Mouse (Mus musculus) liver, embryonic 14.5 days (tissue): ENCODE data around the gene Rfx5. TPM values are rescaled to one million over a fixed set of nuclear protein-coding genes. Genes with fewer than 3 reads are reported as not detected.
A peak's percentile ranks its signal among the peaks of the same experiment; 100 is the strongest.
"Not testable (repeated sequence)": the region's sequence is repeated elsewhere in the genome, so short reads cannot be mapped to it uniquely, and the experiment has no call there.

Experiments used
- ATAC-seq: fragments of 200-750 bp; cut with Nextera tagmentation; 2 replicates; pipeline ENCODE4 v1.8.0; 2017; ENCODE audit warnings: moderate number of reproducible peaks, mild to moderate bottlenecking, moderate library complexity; ENCODE audit not compliant: insufficient read depth
- DNase-seq, 3 experiments: peaks; one replicate each; pipeline ENCODE4 v3.0.0-alpha.2; 2012 to 2013; ENCODE audit warnings: low read depth in 3 of 3, low spot score in 3 of 3
- H3K27ac ChIP-seq: fragments of 300-500 bp; sonication (generic); 2 replicates; pipeline ENCODE4 v1.5.1; 2014; ENCODE audit warnings: moderate library complexity, mild to moderate bottlenecking, control low read depth, inconsistent platforms
- H3K27me3 ChIP-seq: fragments of 300-500 bp; sonication (generic); 2 replicates; pipeline ENCODE4 v1.6.1; 2014; ENCODE audit warnings: mild to moderate bottlenecking, low read length, moderate library complexity; ENCODE audit not compliant: control insufficient read depth, insufficient read depth
- H3K36me3 ChIP-seq: fragments of 300-500 bp; sonication (generic); replicated peaks from 2 replicates; pipeline ENCODE4 v1.6.1; 2014; ENCODE audit warnings: low read depth; ENCODE audit not compliant: control insufficient read depth, insufficient read depth
- H3K4me1 ChIP-seq, 2 experiments: fragments of 200-500 bp in 1 of 2; fragments of 300-500 bp in 1 of 2; sonication (generic) in 1 of 2; replicated peaks; 2 replicates each; pipeline ENCODE4 v1.6.1; 2012 to 2014; ENCODE audit warnings: antibody characterized with exemption in 1 of 2, inconsistent platforms in 1 of 2, low read length in 1 of 2; ENCODE audit not compliant: control insufficient read depth in 2 of 2, insufficient read depth in 2 of 2
- H3K4me2 ChIP-seq: fragments of 300-500 bp; sonication (generic); 2 replicates; pipeline ENCODE4 v1.6.1; 2014; ENCODE audit warnings: low read depth, mild to moderate bottlenecking, control low read depth, moderate library complexity
- H3K4me3 ChIP-seq, 2 experiments: fragments of 200-500 bp in 1 of 2; fragments of 300-500 bp in 1 of 2; sonication (generic) in 1 of 2; 2 replicates each; pipeline ENCODE4 v1.5.1; 2012 to 2014; ENCODE audit warnings: low read depth in 2 of 2, low read length in 2 of 2, mild to moderate bottlenecking in 2 of 2, control low read depth in 1 of 2, inconsistent platforms in 1 of 2, moderate library complexity in 1 of 2; ENCODE audit not compliant: insufficient read depth in 1 of 2
- H3K9ac ChIP-seq: fragments of 300-500 bp; sonication (generic); replicated peaks from 2 replicates; pipeline ENCODE4 v1.6.1; 2014; ENCODE audit warnings: mild to moderate bottlenecking, control low read depth, moderate library complexity
- H3K9me3 ChIP-seq: fragments of 300-500 bp; sonication (generic); 2 replicates; pipeline ENCODE4 v1.6.1; 2016; ENCODE audit warnings: low read length, mixed read lengths; ENCODE audit not compliant: control insufficient read depth
- CTCF ChIP-seq: IDR thresholded peaks from 2 replicates; pipeline ENCODE4 v1.5.1; 2016; ENCODE audit warnings: antibody characterized with exemption, low read depth, control low read depth
- EP300 ChIP-seq: IDR thresholded peaks from 2 replicates; pipeline ENCODE4 v1.6.1; 2016; ENCODE audit warnings: antibody characterized with exemption, low read depth
- WGBS: fragments of 180-500 bp; shearing (Covaris S2); extraction: QIAGEN DNeasy Blood & Tissue Kit; methylation state at CpG from one replicate; pipeline ENCODE4 v1.1.7; 2014; ENCODE audit not compliant: insufficient replicate concordance; 5-methylcytosine and 5-hydroxymethylcytosine counted together
- polyA plus RNA-seq, 2 experiments: library from polyadenylated mRNA; depleted of rRNA in 1 of 2; stranded (reverse) in 1 of 2; unstranded in 1 of 2; fragments of >200 nt; fragmentation: Nextera tagmentation in 1 of 2; extraction: Ambion mirVana in 1 of 2; gene quantifications; 2 replicates each; pipeline versions ENCODE4 v1.2.1 to v1.2.3; 2012 to 2014

The Rfx5 gene
- polyA plus RNA-seq (2012; rRNA removed) (2.3 TPM in 2 replicates), polyA plus RNA-seq (2014; fragmentation: Nextera tagmentation; extraction: Ambion mirVana) (0.88 and 1.5 TPM in 2 replicates)

DNA sequence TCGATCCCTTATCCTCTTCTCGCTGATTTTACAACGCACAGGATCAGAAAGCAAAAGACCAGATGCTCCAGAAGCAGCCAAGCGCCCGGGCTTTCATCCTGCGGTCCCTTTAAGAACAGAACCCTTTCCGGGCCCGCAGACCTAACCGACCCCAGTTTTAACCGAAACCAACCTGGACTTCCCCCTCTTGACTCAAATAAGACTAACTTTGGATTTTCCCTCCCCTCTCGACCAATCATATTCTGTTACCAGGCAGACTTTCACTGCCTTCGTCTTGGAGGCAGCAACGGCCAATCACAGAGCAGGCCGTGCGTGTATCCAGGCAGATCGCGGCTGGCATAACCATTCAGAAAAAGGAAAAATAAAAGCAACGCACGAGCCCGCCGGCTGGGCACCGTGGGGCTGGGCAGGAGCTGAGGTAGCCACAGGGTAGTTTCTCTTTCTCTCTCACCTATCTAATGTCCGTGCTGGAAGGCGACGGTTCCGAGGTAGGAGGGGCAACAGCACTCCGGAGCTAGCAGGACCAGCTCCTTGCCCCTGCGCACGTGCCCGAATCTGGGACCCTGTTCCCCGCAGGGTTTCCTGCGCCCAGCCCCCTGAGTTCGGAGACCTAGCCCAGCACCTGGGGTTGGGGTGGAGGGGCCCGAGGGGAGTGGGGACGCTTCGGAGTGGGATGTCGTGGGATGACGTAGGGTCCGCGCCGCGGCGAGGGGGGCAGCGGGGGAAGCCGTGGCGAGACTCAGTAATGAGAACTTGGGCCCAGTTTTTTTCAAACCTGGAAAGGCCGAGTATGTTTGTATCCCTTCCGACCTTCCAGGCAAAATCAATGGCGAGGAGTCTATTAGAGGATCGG, at the start of gene Rfx5:
Gene Rfx5 (plus strand): TSS at position 312 of the 853 bp plus-strand sequence.
- peak; percentile 92 for ATAC-seq
- 1% methylated on average over 50 of the region's 50 CpGs for WGBS
- peak; percentile 86 to 92 (median 87) for DNase-seq
- Histone ChIP-seq H3K27ac (peak within 1 kb of the TSS; percentile 21), H3K9me3 (no peaks in the 10 kb centered on the region), H3K4me2 (peak within 1 kb of the TSS; percentile 96), H3K4me1 (peaks cover 8 to 12% of the 10 kb centered on the region in 2 experiments), H3K36me3 (no peaks in the 10 kb centered on the region), H3K4me3 (peak within 1 kb of the TSS; percentile 74 to 81), H3K27me3 (no peaks in the 10 kb centered on the region), H3K9ac (peak within 1 kb of the TSS; percentile 86)
- TF ChIP-seq EP300, result no peak
- no peak for TF ChIP-seq CTCF

DNA sequence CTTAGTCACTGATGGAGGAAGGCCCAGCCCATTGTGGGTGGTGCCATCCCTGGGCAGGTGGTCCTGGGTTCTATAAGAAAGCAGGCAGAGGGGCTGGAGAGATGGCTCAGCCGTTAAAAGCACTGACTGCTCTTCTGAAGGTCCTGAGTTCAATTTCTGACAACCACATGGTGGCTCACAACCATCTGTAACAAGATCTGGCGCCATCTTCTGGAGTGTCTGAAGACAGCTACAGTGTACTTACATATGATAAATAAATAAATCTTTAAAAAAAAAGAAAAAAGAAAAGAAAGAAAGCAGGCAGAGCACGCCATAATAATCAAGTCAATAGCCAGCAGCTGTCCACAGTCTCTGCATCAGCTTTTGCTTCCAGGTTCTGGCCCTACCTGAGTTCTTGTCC, 49.1 kb upstream of the Rfx5 start:
- WGBS, result 48% methylated on average over 3 of the region's 3 CpGs
- H3K36me3 ChIP-seq, H3K4me3 ChIP-seq, DNase-seq, H3K4me2 ChIP-seq, H3K9me3 ChIP-seq, H3K9ac ChIP-seq, H3K27me3 ChIP-seq, H3K27ac ChIP-seq, ATAC-seq: not testable (repeated sequence)
- H3K4me1 ChIP-seq, result peaks cover 5 to 12% of the 10 kb centered on the region in 2 experiments; a peak in 3 of 4 replicates
- peak; percentile 47 for TF ChIP-seq CTCF

DNA sequence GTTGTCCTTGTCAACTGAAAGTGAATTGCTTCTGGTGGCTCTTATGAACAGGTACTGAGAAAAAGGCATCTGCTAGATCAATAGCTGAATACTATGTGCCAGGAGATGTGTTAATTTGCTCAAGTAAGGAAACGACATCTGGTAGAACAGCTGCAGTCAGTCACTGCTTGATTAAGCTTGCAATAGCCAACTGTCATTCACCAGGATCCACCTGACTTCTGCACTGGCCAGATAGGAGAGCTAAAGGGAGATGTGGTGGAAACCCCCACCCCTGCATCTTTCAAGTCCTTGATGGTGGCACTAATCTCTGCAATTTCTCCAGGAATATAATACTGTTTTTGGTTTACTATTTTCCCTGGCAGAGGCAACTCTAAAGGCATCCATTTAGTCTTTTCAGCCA, 47.4 kb upstream of the Rfx5 start:
- no peaks in the 10 kb centered on the region for H3K36me3 ChIP-seq
- peaks cover 5 to 12% of the 10 kb centered on the region in 2 experiments; a peak in 3 of 4 replicates for H3K4me1 ChIP-seq
- WGBS, result 9% methylated on average over 1 of the region's 1 CpGs
- TF ChIP-seq EP300, result peak; percentile 96
- no peak for TF ChIP-seq CTCF
- peak; percentile 77 for ATAC-seq
- DNase-seq, result peak; percentile 48 to 62 (median 55)
- no peaks in the 10 kb centered on the region for H3K9me3 ChIP-seq
- no peaks in the 10 kb centered on the region for H3K27me3 ChIP-seq
- peak overlapping the region; percentile 37 for H3K27ac ChIP-seq
- no peak overlapping the region for H3K9ac ChIP-seq
- no peak overlapping the region for H3K4me2 ChIP-seq
- no peak overlapping the region for H3K4me3 ChIP-seq

DNA sequence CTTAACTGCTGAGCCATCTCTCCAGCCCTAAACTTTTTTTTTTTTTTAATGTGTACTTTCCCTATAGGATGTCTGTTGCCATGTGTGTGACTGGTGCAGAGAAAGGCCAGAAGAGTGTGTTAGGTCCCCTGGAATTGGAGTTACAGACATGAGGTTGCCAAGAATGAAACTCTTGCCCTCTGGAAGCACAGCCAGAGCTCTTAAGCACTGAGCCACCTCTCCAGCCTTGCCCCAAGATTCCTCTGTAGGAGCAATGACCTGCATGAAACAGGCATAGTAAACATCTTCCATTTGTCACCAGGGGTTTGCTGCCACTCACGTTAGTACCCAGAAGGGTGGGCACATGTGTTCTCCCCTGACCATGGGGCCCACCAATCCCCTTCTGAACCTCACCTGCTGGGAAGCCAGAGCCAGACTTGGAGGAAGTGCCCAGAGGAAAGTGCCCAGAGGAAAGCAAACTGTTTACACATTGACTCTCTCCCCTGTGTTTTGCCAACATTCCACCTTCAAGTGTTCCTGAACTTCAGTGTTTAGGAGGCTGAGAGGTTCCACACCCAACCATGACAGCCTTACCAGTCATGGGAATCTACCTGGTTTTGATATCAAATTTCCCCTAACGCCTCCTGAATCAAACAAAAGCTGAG, 42.7 kb upstream of the Rfx5 start:
- ATAC-seq, result no peak
- Histone ChIP-seq H3K4me3 (no peak overlapping the region), H3K9me3 (no peaks in the 10 kb centered on the region), H3K27me3 (no peaks in the 10 kb centered on the region), H3K27ac (no peak overlapping the region), H3K36me3 (no peaks in the 10 kb centered on the region), H3K9ac (no peak overlapping the region), H3K4me1 (peaks cover 5 to 9% of the 10 kb centered on the region in 2 experiments; a peak in 3 of 4 replicates), H3K4me2 (no peak overlapping the region)
- WGBS, result 74% methylated on average over 2 of the region's 2 CpGs
- TF ChIP-seq CTCF, result no peak
- TF ChIP-seq EP300, result no peak
- DNase-seq, result no peak

DNA sequence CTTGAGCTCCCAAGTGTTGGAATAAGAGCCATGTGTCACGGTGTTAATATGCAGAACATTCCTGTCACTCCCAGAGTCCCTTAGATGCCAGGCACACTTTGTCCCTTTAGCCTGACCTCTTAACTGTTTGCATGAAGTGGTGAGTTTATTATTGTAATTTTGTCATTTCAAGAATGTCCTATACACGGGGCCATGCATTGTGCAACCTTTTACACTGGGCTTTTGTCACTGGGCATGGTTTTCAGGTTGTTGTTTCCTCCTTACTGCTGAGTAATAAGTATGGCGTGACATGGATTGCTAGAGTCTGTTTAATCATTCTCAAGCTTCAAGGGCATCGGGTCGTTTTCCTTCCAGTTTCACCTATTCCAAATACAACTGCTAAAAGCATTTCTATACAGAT, 40.1 kb upstream of the Rfx5 start:
- Histone ChIP-seq H3K4me2 (no peak overlapping the region), H3K4me3 (no peak overlapping the region)
- DNase-seq, result no peak

More for the DNA sequence above, 40.1 kb upstream of the Rfx5 start:
- Histone ChIP-seq H3K4me1 (peaks cover 13 to 14% of the 10 kb centered on the region in 2 experiments), H3K9ac (no peak overlapping the region), H3K9me3 (no peaks in the 10 kb centered on the region), H3K27ac (no peak overlapping the region), H3K27me3 (no peaks in the 10 kb centered on the region), H3K36me3 (no peaks in the 10 kb centered on the region)
- WGBS, result 58% methylated on average over 5 of the region's 5 CpGs
- ATAC-seq, result no peak
- TF ChIP-seq CTCF, result no peak
- TF ChIP-seq EP300, result no peak
